Mouse (Mus musculus): ENCODE measurements around the gene Sema6d. TPM values are rescaled to one million over a fixed set of nuclear protein-coding genes. Genes with fewer than 3 reads are reported as not detected.

Sema6d gene
- polyA plus RNA-seq, 1 experiment from 2014 or later, result 8.3 TPM

DNA sequence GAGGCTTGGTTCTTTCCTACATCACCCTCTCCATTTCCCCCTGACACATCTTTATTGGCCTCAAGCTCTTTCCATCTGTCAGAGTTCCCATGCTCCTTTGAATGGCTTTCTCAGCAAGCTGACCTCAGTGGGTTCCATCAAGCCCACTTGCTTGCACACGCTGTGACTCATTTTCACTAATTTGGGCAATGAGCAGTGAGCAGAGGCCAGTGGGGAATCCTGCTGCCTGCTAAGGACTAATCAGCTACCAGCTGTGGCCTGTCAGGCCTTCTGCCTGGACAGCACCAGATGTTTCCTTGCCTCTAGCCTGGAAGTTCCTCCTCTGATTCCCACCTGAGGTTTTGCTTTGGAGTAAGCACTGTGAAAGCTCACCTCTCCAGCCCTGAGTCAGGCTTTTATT, 168.3 kb downstream of the Sema6d start:
- WGBS, result 60% methylated on average over 1 of the region's 1 CpGs
- H3K4me3 ChIP-seq, result no peak overlapping the region
- H3K27me3 ChIP-seq (replicated peaks; ENCODE audit: low read depth, poor library complexity, severe bottlenecking), result no peaks in the 10 kb centered on the region
- no peaks in the 10 kb centered on the region for H3K36me3 ChIP-seq (replicated peaks)
- no peaks in the 10 kb centered on the region for H3K9me3 ChIP-seq
- H3K4me1 ChIP-seq, result 0 out of 2 replicates have a peak, but pooled peaks cover 2% of the 10 kb centered on the region
- DNase-seq (ENCODE audit: low spot score), result peak; percentile 22
- no peak overlapping the region for H3K27ac ChIP-seq (replicated peaks)

DNA sequence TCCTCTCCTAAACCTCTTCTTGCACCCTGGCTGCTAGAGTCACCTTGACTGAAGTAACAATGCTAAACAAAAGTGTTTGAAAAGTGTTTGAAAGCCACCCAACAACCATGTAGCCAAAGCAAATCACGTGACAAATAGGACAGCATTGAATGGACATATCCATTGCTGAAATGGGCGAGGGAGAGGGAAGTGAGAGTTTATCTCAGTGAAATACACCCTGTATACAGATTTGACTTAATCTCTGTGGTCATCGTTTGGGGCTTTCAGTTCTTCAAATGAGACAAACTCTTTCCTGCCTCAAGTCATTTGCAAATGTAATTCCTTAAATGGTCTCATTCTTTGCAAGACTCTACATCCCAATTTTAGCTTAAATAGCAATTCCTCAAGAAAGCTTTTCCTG, 174.5 kb downstream of the Sema6d start:
- WGBS, result 85% methylated on average over 3 of the region's 3 CpGs
- H3K27me3 ChIP-seq (replicated peaks; ENCODE audit: low read depth, poor library complexity, severe bottlenecking), result no peaks in the 10 kb centered on the region
- no peak for DNase-seq (ENCODE audit: low spot score)

GRCm38 (mm10) chr2:124271156-124271555, 181.4 kb downstream of the Sema6d start:
- no peak for DNase-seq (ENCODE audit: low spot score)
- Histone ChIP-seq H3K36me3 (replicated peaks) (no peaks in the 10 kb centered on the region), H3K27me3 (replicated peaks; ENCODE audit: low read depth, poor library complexity, severe bottlenecking) (no peaks in the 10 kb centered on the region), H3K9me3 (no peaks in the 10 kb centered on the region), H3K4me1 (no peaks in the 10 kb centered on the region), H3K4me3 (no peak overlapping the region), H3K27ac (replicated peaks) (no peak overlapping the region)
- 91% methylated on average over 6 of the region's 6 CpGs for WGBS

More for the DNA sequence above, 174.5 kb downstream of the Sema6d start:
- no peak overlapping the region for H3K4me3 ChIP-seq
- H3K4me1 ChIP-seq, result no peaks in the 10 kb centered on the region
- H3K27ac ChIP-seq (replicated peaks), result no peak overlapping the region
- H3K36me3 ChIP-seq (replicated peaks), result no peaks in the 10 kb centered on the region
- H3K9me3 ChIP-seq, result no peaks in the 10 kb centered on the region

- DNase-seq (ENCODE audit: low spot score), result no peak
- Histone ChIP-seq H3K4me1 (no peaks in the 10 kb centered on the region), H3K27ac (replicated peaks) (no peak overlapping the region), H3K9me3 (no peaks in the 10 kb centered on the region), H3K36me3 (replicated peaks) (no peaks in the 10 kb centered on the region), H3K27me3 (replicated peaks; ENCODE audit: low read depth, poor library complexity, severe bottlenecking) (no peaks in the 10 kb centered on the region), H3K4me3 (no peak overlapping the region)
- 60% methylated on average over 1 of the region's 1 CpGs for WGBS
Measured at GRCm38 (mm10) chr2:124277492-124277891, 187.7 kb downstream of the Sema6d start.

DNA sequence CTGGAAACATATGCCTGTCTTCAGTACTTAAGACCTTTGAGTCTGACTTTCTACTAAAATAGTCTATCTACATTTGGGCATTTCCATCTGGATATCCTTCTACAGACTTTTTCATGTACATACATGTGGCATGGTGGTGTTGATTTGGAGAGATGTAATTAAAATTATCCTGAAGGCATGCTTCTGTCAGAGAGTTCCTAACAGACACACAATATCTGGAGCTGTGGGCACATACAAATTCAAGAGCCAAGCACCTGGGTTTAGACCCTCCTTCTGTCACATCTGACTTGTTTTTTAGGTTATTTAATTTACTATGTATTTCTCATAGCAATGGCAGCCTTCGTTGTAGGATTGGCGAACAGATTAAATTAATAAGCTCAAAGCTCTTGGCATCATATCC, 195.3 kb downstream of the Sema6d start:
- DNase-seq (ENCODE audit: low spot score), result no peak
- H3K27me3 ChIP-seq (replicated peaks; ENCODE audit: low read depth, poor library complexity, severe bottlenecking), result no peaks in the 10 kb centered on the region
- H3K9me3 ChIP-seq, result no peaks in the 10 kb centered on the region
- H3K4me1 ChIP-seq, result no peaks in the 10 kb centered on the region
- 92% methylated on average over 2 of the region's 2 CpGs for WGBS
- no peak overlapping the region for H3K4me3 ChIP-seq
- H3K27ac ChIP-seq (replicated peaks), result no peak overlapping the region
- H3K36me3 ChIP-seq (replicated peaks), result no peaks in the 10 kb centered on the region

DNA sequence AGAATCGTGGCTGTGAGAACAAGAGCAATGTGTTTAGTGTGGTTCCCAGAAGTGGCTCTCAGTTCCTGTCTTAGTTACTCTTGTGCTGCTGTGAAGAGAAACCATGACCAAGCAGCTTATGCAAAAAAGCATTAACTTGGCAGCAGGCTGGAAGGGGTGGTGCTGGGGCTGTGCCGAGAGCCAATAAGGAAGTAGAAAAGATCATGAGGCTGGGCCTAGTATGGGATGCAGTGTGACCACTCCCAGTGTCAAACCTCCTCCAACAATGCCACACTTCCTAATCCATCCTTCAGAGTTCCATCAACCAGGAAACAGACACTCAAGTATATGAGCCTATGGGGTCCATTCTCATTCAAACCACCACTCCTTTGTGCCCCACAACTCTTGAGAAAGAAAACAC, 199.6 kb downstream of the Sema6d start:
- no peak for DNase-seq (ENCODE audit: low spot score)
- no peaks in the 10 kb centered on the region for H3K4me1 ChIP-seq
- 79% methylated on average over 2 of the region's 2 CpGs for WGBS
- no peak overlapping the region for H3K4me3 ChIP-seq
- H3K36me3 ChIP-seq (replicated peaks), result no peaks in the 10 kb centered on the region
- H3K27ac ChIP-seq (replicated peaks), result no peak overlapping the region
- no peaks in the 10 kb centered on the region for H3K27me3 ChIP-seq (replicated peaks; ENCODE audit: low read depth, poor library complexity, severe bottlenecking)
- H3K9me3 ChIP-seq, result no peaks in the 10 kb centered on the region

DNA sequence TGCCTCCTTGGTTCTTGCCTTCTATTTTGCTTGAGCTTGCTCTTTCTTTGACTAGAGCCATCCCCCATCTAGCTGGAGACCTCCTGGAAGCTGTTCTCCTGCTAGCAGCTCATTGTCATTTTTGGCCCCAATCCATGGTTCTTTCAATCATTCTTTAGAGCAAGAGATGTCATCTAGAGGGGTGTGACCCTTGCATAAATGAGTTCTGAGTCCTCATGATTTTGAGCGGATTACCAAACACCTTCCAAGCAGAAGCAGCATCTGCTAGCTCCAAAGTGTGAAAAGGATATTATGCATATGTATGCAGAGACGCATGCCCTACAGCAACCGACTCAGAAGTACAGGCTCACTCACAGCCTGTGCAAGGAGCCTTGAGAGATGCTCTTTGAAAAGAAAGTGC, 201.4 kb downstream of the Sema6d start:
- WGBS, result 90% methylated on average over 3 of the region's 3 CpGs
- H3K27me3 ChIP-seq (replicated peaks; ENCODE audit: low read depth, poor library complexity, severe bottlenecking), result no peaks in the 10 kb centered on the region
- no peaks in the 10 kb centered on the region for H3K9me3 ChIP-seq
- H3K4me1 ChIP-seq, result no peaks in the 10 kb centered on the region
- no peak overlapping the region for H3K27ac ChIP-seq (replicated peaks)
- no peak overlapping the region for H3K4me3 ChIP-seq
- DNase-seq (ENCODE audit: low spot score), result no peak
- H3K36me3 ChIP-seq (replicated peaks), result no peaks in the 10 kb centered on the region

GRCm38 (mm10) chr2:124293601-124294000, 203.8 kb downstream of the Sema6d start:
- no peaks in the 10 kb centered on the region for H3K27me3 ChIP-seq (replicated peaks; ENCODE audit: low read depth, poor library complexity, severe bottlenecking)
- no peaks in the 10 kb centered on the region for H3K36me3 ChIP-seq (replicated peaks)
- no peaks in the 10 kb centered on the region for H3K9me3 ChIP-seq
- WGBS, result 90% methylated on average over 2 of the region's 2 CpGs
- DNase-seq (ENCODE audit: low spot score), result no peak
- H3K4me1 ChIP-seq, result no peaks in the 10 kb centered on the region
- no peak overlapping the region for H3K27ac ChIP-seq (replicated peaks)
- H3K4me3 ChIP-seq, result no peak overlapping the region

GRCm38 (mm10) chr2:124298351-124298750, 208.6 kb downstream of the Sema6d start:
- Histone ChIP-seq H3K4me1 (no peaks in the 10 kb centered on the region), H3K27me3 (replicated peaks; ENCODE audit: low read depth, poor library complexity, severe bottlenecking) (no peaks in the 10 kb centered on the region), H3K36me3 (replicated peaks) (no peaks in the 10 kb centered on the region), H3K9me3 (no peaks in the 10 kb centered on the region), H3K4me3 (no peak overlapping the region), H3K27ac (replicated peaks) (no peak overlapping the region)
- no peak for DNase-seq (ENCODE audit: low spot score)
- WGBS, result 79% methylated on average over 5 of the region's 5 CpGs

DNA sequence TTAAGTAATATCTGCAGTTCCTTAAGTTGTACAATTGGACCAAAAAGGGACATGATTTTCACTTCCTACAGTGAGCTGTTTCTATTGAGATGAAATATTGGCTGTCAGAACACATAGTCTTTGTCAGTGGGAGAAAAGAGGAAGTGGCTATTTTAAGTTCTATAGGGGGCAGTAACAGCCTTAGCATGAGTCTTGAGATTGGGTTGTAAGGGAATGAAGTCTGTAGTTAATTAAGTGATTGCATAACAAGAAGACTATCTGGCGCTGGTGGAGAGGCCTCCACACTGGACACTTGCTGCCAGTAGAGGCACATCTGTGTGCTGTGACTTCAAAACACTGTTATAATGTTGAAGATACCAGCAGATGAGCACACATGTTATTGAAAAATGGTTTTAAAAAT, 209.1 kb downstream of the Sema6d start:
- no peaks in the 10 kb centered on the region for H3K27me3 ChIP-seq (replicated peaks; ENCODE audit: low read depth, poor library complexity, severe bottlenecking)
- no peaks in the 10 kb centered on the region for H3K36me3 ChIP-seq (replicated peaks)
- H3K27ac ChIP-seq (replicated peaks), result no peak overlapping the region
- no peaks in the 10 kb centered on the region for H3K4me1 ChIP-seq
- DNase-seq (ENCODE audit: low spot score), result no peak
- no peak overlapping the region for H3K4me3 ChIP-seq
- H3K9me3 ChIP-seq, result no peaks in the 10 kb centered on the region
- 20% methylated on average over 1 of the region's 1 CpGs for WGBS

DNA sequence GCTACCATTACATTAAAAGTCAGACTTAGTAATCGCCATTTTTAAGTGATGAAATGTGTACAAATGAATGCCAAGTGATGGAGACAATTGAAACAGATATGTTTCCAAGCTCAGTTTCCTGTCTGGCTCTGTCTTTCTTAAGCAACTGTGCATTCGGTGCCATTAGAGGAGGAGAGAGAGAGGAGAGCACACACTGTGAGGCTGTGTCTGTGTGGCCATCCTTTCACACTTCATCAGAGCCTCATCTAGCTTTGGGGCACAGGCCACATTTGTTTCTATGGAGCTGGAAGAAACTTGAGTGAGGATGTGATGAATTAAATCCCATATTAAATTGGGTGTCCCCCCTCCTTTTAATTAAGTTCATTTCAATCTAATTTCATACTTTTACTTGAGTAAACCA, 218.8 kb downstream of the Sema6d start:
- no peaks in the 10 kb centered on the region for H3K36me3 ChIP-seq (replicated peaks)
- no peak overlapping the region for H3K4me3 ChIP-seq
- no peaks in the 10 kb centered on the region for H3K9me3 ChIP-seq
- 77% methylated on average over 2 of the region's 2 CpGs for WGBS
- no peak overlapping the region for H3K27ac ChIP-seq (replicated peaks)
- H3K27me3 ChIP-seq (replicated peaks; ENCODE audit: low read depth, poor library complexity, severe bottlenecking), result no peaks in the 10 kb centered on the region
- no peak for DNase-seq (ENCODE audit: low spot score)
- no peaks in the 10 kb centered on the region for H3K4me1 ChIP-seq

DNA sequence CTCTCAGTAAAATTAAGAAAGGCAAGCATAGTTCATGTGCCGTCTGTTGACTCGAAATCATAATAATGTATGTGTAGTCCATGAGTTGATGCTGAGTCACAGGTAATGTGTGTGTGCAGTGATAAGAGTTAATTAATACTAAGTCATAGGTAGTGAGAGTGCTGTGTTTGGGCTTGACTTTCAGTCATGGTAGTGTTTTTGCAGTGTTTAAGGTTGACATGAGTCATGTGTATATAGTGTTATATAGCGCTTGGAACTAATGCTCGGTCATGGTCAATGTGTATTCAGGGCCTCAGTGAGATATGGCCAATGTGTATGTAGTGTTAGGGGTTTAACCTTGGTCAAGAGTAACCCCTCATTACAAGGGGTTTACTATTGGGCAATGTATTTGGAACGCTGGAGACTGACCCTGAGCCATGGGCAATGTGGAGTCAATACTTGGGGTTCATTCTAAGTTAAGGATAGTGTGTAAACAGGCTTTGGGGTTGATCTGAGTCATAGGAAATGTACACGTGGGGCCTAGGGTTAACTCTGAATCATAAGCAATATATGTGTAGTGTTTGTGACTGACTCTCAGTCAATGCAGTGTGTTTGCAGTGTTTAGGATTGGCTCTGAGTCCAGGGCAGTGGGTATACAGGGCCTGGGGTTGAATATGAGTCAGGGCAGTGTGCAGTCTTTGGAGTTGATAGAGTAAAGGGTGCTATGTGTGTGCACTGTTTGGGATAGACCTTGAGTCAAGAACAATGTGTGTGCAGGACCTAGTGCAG, 219.8 kb downstream of the Sema6d start:
- no peaks in the 10 kb centered on the region for H3K9me3 ChIP-seq
- no peaks in the 10 kb centered on the region for H3K36me3 ChIP-seq (replicated peaks)
- H3K27me3 ChIP-seq (replicated peaks; ENCODE audit: low read depth, poor library complexity, severe bottlenecking), result no peaks in the 10 kb centered on the region
- H3K4me1 ChIP-seq, result no peaks in the 10 kb centered on the region
- DNase-seq (ENCODE audit: low spot score), result no peak
- H3K4me3 ChIP-seq, result no peak overlapping the region
- 93% methylated on average over 6 of the region's 6 CpGs for WGBS
- no peak overlapping the region for H3K27ac ChIP-seq (replicated peaks)

- DNase-seq (ENCODE audit: low spot score), result no peak
- WGBS, result 90% methylated on average over 5 of the region's 5 CpGs
- Histone ChIP-seq H3K4me3 (no peak overlapping the region), H3K36me3 (replicated peaks) (no peaks in the 10 kb centered on the region), H3K9me3 (no peaks in the 10 kb centered on the region), H3K27ac (replicated peaks) (no peak overlapping the region), H3K27me3 (replicated peaks; ENCODE audit: low read depth, poor library complexity, severe bottlenecking) (no peaks in the 10 kb centered on the region), H3K4me1 (no peaks in the 10 kb centered on the region)
Measured at GRCm38 (mm10) chr2:124322528-124323215, 232.9 kb downstream of the Sema6d start.
